Mouse (Mus musculus): Measurements from ENCODE around the gene Acsl1. TPM values are rescaled to one million over a fixed set of nuclear protein-coding genes. Genes with fewer than 3 reads are reported as not detected.

The Acsl1 gene
- polyA plus RNA-seq, 1 experiment from 2014 or later = 14.1 TPM

DNA sequence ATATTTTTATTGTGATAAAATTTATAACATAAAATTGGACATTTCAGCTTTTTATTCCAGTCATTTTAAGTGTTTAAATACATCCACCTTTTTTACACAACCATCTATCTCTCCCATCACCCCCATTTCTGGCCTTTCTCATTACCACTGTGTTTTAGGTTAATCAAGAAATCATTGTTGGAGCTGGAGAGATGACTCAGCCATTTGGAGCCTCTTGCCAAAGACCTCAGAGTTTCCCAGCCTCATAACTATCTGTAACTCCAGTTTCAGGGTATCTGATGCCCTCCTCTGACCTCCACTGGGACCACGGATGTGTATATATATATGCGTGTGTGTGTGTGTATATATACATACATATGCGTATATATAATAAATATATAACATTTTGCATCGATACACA, 80.2 kb downstream of the Acsl1 start:
- WGBS = 56% methylated on average over 4 of the region's 4 CpGs
- ATAC-seq (ENCODE audit: low FRiP score, low read depth) = 0 out of 2 replicates have a peak, but pooled peaks have one; percentile 14
- Histone ChIP-seq H3K4me2 (replicated peaks) (peak overlapping the region; percentile 75), H3K9ac (no peak overlapping the region), H3K27me3 (replicated peaks) (no peaks in the 10 kb centered on the region), H3K4me3 (no peak overlapping the region), H3K27ac (no peak overlapping the region), H3K36me3 (no peaks in the 10 kb centered on the region), H3K4me1 (peaks cover 11% of the 10 kb centered on the region), H3K9me3 (no peaks in the 10 kb centered on the region)

DNA sequence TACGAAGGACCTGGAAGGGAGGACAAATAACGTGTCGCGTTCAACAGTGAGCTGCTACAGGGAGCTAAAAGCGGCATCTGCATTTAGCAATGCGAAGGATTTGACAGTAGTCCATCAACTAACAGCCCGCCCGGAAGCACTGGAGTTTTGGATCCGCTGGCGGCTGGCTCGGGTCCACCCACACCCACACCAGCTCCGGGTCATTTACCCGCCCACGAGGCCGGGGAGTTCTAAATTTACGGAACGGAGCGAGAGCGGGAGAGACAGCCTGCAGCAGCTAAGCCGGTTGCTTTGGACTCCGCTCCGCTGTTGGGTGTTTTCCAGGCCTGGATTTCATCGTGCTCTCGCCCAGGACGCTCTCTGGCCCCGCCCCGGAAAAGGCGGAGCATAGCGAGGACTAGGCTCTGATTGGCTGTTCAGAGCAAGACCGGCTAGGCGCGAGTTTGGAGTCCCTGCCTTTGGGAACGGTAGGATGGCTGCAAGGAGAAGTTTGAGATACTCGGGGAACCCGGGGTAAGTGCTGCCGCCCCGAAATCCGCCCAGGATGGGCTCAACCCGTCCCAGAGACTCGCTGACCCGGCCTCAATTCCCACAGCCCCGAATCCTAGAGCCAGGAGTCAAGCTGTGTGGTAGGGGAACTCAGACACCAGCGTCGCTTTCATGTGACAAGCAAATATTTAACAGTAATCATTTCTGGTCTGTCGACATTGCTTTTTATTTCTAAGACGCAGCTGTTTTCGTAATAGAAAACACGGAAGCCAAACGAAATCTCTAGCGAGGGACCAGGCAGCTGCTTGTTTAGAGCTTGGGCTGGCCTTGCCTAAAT, 81.0 kb downstream of the Acsl1 start, which contains the start of gene Cenpu:
Cenpu (plus strand) TSS at position 414 of the 826 bp plus-strand sequence.
- Histone ChIP-seq H3K4me1 (peaks cover 11% of the 10 kb centered on the region), H3K27me3 (replicated peaks) (no peaks in the 10 kb centered on the region), H3K9ac (peak within 1 kb of the TSS; percentile 59), H3K27ac (no peak within 1 kb of the TSS; the same call in 1 of the 2 replicates), H3K4me2 (replicated peaks) (peak within 1 kb of the TSS; percentile 75), H3K9me3 (no peaks in the 10 kb centered on the region), H3K36me3 (no peaks in the 10 kb centered on the region; the same call in 1 of the 2 replicates), H3K4me3 (peak within 1 kb of the TSS; percentile 64)
- peak; percentile 99 for ATAC-seq (ENCODE audit: low FRiP score, low read depth)
- under 1% methylated on average over 50 of the region's 50 CpGs for WGBS

DNA sequence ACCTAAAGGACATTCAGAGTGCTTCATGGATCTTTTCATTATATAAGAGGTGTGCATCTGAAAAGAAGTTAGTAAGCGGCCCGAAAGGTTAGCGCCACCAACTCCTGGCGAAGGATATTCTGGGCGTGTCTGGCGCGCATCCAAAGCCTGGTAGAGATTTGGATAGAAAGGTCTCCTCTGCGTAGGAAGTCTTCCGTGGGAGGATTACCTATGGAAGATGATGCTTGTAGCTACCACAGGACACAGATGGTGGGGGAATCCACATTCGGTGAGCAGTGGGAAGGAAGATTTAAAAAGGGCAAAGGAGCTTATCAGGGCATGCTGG, 81.6 kb downstream of the Acsl1 start:
- Histone ChIP-seq H3K4me1 (peaks cover 11% of the 10 kb centered on the region), H3K9me3 (no peaks in the 10 kb centered on the region), H3K36me3 (no peaks in the 10 kb centered on the region; the same call in 1 of the 2 replicates), H3K4me2 (replicated peaks) (peak overlapping the region; percentile 75), H3K9ac (peak overlapping the region; percentile 59), H3K27me3 (replicated peaks) (no peaks in the 10 kb centered on the region), H3K27ac (no peak overlapping the region), H3K4me3 (peak overlapping the region; percentile 64)
- WGBS = 3% methylated on average over 10 of the region's 10 CpGs
- no peak for ATAC-seq (ENCODE audit: low FRiP score, low read depth)

DNA sequence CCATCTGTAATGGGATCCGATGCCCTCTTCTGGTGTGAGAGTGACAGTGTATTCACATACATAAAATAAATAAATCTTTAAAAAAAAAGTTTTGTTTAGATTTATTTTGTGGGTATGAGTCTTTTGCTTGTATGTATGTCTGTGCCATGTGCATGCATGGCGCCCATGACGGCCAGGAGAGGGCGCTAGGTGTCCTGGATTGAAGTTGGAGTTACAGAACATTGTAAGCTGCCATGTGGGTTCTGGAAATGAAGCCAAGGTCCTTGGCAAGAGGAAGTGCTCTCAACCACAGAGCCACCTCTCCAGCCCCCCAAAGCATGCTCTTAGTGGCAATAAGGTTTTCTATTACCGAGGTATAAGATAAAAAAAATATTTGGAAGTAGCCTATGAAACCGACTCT, 88.6 kb downstream of the Acsl1 start:
- no peak overlapping the region for H3K4me2 ChIP-seq (replicated peaks)
- peaks cover 24% of the 10 kb centered on the region for H3K36me3 ChIP-seq
- no peak overlapping the region for H3K4me3 ChIP-seq
- no peaks in the 10 kb centered on the region for H3K4me1 ChIP-seq
- 75% methylated on average over 6 of the region's 6 CpGs for WGBS
- no peaks in the 10 kb centered on the region for H3K9me3 ChIP-seq
- no peak overlapping the region for H3K9ac ChIP-seq
- no peak overlapping the region for H3K27ac ChIP-seq
- H3K27me3 ChIP-seq (replicated peaks) = no peaks in the 10 kb centered on the region
- no peak for ATAC-seq (ENCODE audit: low FRiP score, low read depth)

DNA sequence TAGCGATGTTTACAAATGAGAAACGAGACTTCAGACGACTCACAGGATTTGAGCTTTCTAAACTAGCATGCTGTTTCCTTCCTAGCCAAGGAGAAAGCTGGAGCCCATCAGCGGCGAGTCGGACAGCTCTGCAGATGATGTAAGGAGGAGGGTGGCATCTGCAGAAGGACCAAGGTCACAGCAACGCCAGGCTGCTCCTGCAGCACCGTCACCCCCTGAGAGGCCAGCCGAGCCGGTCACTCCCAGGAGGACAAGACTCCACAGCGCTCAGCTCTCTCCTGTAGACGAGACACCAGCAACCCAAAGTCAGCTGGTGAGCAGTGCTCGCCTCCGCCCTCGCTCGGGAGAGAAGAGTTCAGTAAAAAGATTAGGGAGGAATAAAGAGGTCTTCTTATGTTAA, 91.5 kb downstream of the Acsl1 start:
- H3K36me3 ChIP-seq = peaks cover 31% of the 10 kb centered on the region
- H3K4me1 ChIP-seq = no peaks in the 10 kb centered on the region
- no peak overlapping the region for H3K4me2 ChIP-seq (replicated peaks)
- no peak for ATAC-seq (ENCODE audit: low FRiP score, low read depth)
- H3K9me3 ChIP-seq = no peaks in the 10 kb centered on the region
- H3K27me3 ChIP-seq (replicated peaks) = no peaks in the 10 kb centered on the region
- H3K27ac ChIP-seq = no peak overlapping the region
- H3K4me3 ChIP-seq = no peak overlapping the region
- WGBS = 87% methylated on average over 16 of the region's 16 CpGs
- H3K9ac ChIP-seq = no peak overlapping the region

DNA sequence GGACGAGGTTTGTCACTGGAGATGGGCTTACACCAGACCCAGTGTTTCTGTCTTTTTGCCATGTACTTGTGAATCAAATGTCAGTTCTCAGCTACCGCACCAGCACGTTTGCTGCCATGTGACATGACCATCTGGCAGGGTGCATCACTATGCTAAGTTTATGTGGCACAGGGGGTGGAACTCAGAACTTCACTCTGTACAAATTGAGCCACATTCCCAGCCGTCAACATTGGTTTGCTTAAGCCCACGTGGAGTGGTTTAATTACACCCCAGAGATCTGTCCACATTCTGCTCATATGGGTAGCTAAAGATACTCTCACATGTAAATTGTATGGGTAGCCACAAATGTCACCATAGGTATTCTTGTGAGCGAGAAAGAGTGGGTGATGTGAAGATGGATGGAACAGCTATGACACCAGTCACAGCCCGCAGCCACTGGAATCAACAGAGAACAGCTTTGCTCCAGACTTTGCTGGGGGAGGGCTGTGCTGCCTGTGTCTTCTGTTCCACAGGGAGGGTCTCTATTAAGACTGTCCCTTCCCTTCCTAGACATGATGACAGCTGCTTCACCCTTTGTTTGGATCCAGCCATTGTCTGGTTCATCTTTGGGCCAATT, 96.2 kb downstream of the Acsl1 start:
- Histone ChIP-seq H3K9me3 (no peaks in the 10 kb centered on the region), H3K27ac (no peak overlapping the region), H3K27me3 (replicated peaks) (no peaks in the 10 kb centered on the region), H3K4me2 (replicated peaks) (no peak overlapping the region), H3K4me1 (no peaks in the 10 kb centered on the region), H3K9ac (no peak overlapping the region), H3K36me3 (peaks cover 20% of the 10 kb centered on the region), H3K4me3 (no peak overlapping the region)
- WGBS = 77% methylated on average over 7 of the region's 7 CpGs
- no peak for ATAC-seq (ENCODE audit: low FRiP score, low read depth)

DNA sequence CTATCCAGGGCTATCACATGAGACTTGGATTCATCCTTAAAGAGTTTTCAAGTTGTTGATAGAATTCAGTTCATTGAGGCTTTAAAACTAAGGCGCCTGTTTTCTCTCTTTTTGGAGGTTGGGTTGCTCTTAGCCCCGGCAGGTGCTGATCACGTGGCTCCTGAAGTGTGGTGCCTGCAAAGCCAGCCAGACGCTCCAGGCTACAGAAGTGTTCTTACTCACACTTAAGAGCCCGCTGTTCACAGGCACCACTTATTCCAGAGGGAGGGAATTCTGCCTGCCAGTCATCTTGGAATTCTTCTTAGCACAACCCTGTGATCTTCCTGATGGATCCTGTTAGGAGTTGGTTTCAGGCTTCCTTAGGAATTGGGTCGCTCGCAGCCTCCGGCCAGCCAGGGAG, 97.1 kb downstream of the Acsl1 start:
- no peak overlapping the region for H3K4me3 ChIP-seq
- ATAC-seq (ENCODE audit: low FRiP score, low read depth) = no peak
- no peak overlapping the region for H3K9ac ChIP-seq
- H3K4me2 ChIP-seq (replicated peaks) = no peak overlapping the region
- no peaks in the 10 kb centered on the region for H3K9me3 ChIP-seq
- H3K27me3 ChIP-seq (replicated peaks) = no peaks in the 10 kb centered on the region
- 90% methylated on average over 8 of the region's 8 CpGs for WGBS
- peaks cover 10% of the 10 kb centered on the region; the same call in 1 of the 2 replicates for H3K36me3 ChIP-seq
- no peaks in the 10 kb centered on the region for H3K4me1 ChIP-seq
- no peak overlapping the region for H3K27ac ChIP-seq

DNA sequence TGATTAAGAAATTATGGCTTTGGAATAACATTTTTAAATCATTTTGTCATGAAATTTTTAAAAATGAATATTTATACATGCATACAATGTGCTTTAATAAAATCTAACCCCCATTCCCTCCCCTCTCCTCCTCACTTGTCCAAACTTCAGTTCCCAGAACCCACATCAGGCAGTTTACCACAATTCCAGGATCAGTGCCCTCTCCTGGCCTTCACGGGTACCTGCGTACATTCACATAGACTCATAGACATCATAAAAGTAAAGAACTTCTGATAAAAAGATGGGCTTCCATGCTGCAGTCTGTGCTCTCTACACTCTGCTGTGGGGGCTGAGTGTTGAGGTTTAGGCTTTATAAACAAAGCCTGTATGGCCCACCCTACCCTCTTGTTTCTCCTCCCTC, 98.1 kb downstream of the Acsl1 start:
- no peaks in the 10 kb centered on the region for H3K27me3 ChIP-seq (replicated peaks)
- H3K9me3 ChIP-seq = no peaks in the 10 kb centered on the region
- no peak for ATAC-seq (ENCODE audit: low FRiP score, low read depth)
- H3K4me1 ChIP-seq = no peaks in the 10 kb centered on the region
- H3K27ac ChIP-seq = no peak overlapping the region
- WGBS = 87% methylated on average over 2 of the region's 2 CpGs
- H3K36me3 ChIP-seq = peaks cover 7% of the 10 kb centered on the region; the same call in 1 of the 2 replicates
- no peak overlapping the region for H3K4me3 ChIP-seq
- H3K9ac ChIP-seq = no peak overlapping the region
- H3K4me2 ChIP-seq (replicated peaks) = no peak overlapping the region

DNA sequence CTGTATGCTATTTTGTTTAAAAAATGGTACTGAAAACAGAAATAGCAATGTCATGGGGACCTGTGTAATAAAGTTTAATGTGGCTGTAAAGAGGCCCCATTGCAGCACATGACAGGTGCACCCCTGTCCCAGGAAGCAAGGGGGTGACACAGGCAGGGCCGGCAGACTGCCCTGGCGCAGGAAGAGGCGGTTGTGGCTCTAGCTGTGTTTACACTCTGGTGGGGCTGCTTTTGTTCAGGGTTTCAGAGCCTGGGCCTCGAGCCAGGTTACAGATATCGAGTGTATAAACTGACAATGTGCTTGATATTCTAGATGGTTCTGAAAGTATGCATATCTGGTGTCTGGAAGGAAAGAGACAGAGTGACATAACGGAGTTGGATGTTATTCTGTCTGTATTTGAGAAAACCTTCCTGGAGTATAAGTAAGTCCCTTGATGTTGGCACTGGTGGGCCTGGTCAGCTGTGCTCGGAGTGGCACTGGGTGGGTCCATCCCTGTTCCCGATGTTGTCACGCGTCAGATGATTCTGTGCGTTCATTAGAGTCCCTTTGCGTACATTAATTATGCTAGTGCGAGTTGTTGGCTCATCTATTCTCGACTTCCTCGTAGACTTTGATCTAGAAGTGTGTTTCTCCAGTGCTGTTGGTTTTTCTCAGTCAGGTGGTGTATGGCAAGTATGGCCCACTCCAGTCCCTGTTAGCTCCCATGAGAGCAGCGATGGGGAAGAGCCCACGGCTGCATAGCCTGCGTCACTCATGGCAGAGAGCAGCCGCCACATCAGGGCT, 99.0 kb downstream of the Acsl1 start:
- Histone ChIP-seq H3K4me1 (no peaks in the 10 kb centered on the region), H3K9me3 (no peaks in the 10 kb centered on the region), H3K4me2 (replicated peaks) (no peak overlapping the region), H3K4me3 (no peak overlapping the region), H3K9ac (no peak overlapping the region), H3K27ac (no peak overlapping the region), H3K27me3 (replicated peaks) (no peaks in the 10 kb centered on the region), H3K36me3 (peaks cover 12% of the 10 kb centered on the region; the same call in 1 of the 2 replicates)
- 92% methylated on average over 19 of the region's 19 CpGs for WGBS
- ATAC-seq (ENCODE audit: low FRiP score, low read depth) = no peak

DNA sequence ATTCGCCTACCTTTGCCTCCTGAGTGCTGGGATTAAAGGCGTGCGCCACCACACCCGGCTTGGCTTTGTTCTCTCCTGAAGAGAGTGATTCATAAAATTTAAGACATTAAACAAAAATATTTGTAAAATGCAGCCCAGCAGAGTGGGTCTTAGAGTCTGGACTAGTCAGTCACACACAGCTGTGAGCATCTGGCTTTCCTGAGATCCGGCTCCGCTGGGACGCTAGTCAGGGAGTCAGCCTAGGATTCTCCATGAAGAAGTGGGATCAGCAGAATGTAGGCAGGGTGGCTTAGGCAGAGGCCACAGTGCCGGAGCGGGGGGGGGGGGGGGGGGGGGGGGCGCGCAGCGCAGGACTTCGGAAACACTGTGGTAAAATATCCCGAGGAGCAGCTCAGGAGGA, 99.8 kb downstream of the Acsl1 start:
- Histone ChIP-seq H3K9ac (no peak overlapping the region), H3K4me1 (no peaks in the 10 kb centered on the region), H3K27me3 (replicated peaks) (no peaks in the 10 kb centered on the region), H3K27ac (no peak overlapping the region), H3K36me3 (0 out of 2 replicates have a peak, but pooled peaks cover 9% of the 10 kb centered on the region), H3K4me2 (replicated peaks) (no peak overlapping the region), H3K4me3 (no peak overlapping the region), H3K9me3 (no peaks in the 10 kb centered on the region)
- 92% methylated on average over 9 of the region's 14 CpGs for WGBS
- ATAC-seq (ENCODE audit: low FRiP score, low read depth) = no peak

DNA sequence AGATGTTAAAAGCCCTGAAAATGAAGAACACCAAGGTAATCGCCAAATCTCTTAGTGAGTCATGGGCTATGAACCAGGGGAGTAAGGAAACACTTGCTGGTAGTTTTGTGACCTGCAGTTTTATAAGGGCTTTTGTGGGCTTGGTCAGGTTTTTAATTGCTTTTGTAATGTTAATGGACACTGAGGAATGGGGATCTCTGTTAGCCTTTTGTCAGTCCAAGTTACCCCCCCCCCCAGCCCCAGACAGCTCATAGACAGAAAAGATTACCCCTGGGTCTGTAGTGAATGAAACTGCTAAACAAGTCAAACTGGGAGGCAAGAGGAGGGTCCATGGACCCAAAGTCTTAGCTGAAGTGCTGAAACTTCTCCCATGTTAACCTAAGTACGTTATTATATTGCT, 102.6 kb downstream of the Acsl1 start:
- peaks cover 22% of the 10 kb centered on the region for H3K36me3 ChIP-seq
- ATAC-seq (ENCODE audit: low FRiP score, low read depth) = no peak

DNA sequence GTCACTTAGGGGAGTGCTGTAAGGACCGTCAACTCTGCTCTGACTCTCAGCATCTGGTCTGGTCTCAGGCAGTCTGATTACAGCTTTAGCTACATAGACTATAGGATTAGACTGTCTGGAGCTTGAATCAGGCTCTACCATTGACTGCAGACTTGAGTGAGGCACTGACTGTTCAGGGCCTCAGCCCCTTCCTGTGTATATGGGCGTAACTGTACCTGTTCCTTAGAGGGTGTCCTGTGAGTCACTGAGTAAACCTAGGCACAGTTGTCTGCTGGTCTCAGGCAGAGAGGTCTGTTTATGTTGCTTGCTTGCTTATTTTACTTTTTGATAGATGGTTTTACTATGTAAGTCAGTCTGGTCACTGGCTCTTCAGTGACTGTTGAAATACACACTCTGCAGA, 103.1 kb downstream of the Acsl1 start:
- Histone ChIP-seq H3K4me2 (replicated peaks) (no peak overlapping the region), H3K9ac (no peak overlapping the region), H3K27ac (no peak overlapping the region), H3K9me3 (no peaks in the 10 kb centered on the region), H3K27me3 (replicated peaks) (no peaks in the 10 kb centered on the region), H3K4me3 (no peak overlapping the region), H3K36me3 (peaks cover 27% of the 10 kb centered on the region), H3K4me1 (no peaks in the 10 kb centered on the region)
- WGBS = 93% methylated on average over 2 of the region's 2 CpGs
- ATAC-seq (ENCODE audit: low FRiP score, low read depth) = no peak

More for the DNA sequence above, 102.6 kb downstream of the Acsl1 start:
- H3K4me3 ChIP-seq = no peak overlapping the region
- no peak overlapping the region for H3K9ac ChIP-seq
- H3K4me2 ChIP-seq (replicated peaks) = no peak overlapping the region
- H3K27me3 ChIP-seq (replicated peaks) = no peaks in the 10 kb centered on the region
- no peaks in the 10 kb centered on the region for H3K9me3 ChIP-seq
- WGBS = 84% methylated on average over 2 of the region's 2 CpGs
- H3K27ac ChIP-seq = no peak overlapping the region
- no peaks in the 10 kb centered on the region for H3K4me1 ChIP-seq
